Mouse (Mus musculus) thymus, adult 2 months (tissue): Measurements from ENCODE around the gene Gas2.

Experiments used
- CTCF ChIP-seq: fragments of 200-500 bp; IDR thresholded peaks from 2 replicates; pipeline ENCODE4 v1.5.1; 2012; ENCODE audit warnings: mild to moderate bottlenecking, control low read depth, low read length, moderate library complexity, borderline replicate concordance; ENCODE audit not compliant: control insufficient read depth, poor library complexity, insufficient read depth; ENCODE audit errors: extremely low read depth
- POLR2A ChIP-seq: fragments of 200-500 bp; IDR thresholded peaks from 2 replicates; pipeline ENCODE4 v1.6.1; 2012; ENCODE audit warnings: mild to moderate bottlenecking, low read length, control low read depth, moderate library complexity; ENCODE audit not compliant: control insufficient read depth, poor library complexity, insufficient read depth; ENCODE audit errors: extremely low read depth

GRCm38 (mm10) chr7:51821467-51821866, 40.3 kb upstream of the Gas2 start:
- TF ChIP-seq CTCF, result no peak
- TF ChIP-seq POLR2A, result no peak
